Mouse (Mus musculus) limb, embryonic 13.5 days (tissue): ENCODE measurements around the gene Hhip. TPM values are rescaled to one million over a fixed set of nuclear protein-coding genes. Genes with fewer than 3 reads are reported as not detected.

Experiments used
- ATAC-seq: fragments of 200-750 bp; cut with Nextera tagmentation; 2 replicates; pipeline ENCODE4 v1.8.0; 2017; ENCODE audit warnings: low read depth, moderate number of reproducible peaks, moderate TSS enrichment; ENCODE audit not compliant: low FRiP score
- H3K27ac ChIP-seq: fragments of 300-500 bp; sonication (generic); 2 replicates; pipeline ENCODE4 v1.5.1; 2015; ENCODE audit warnings: inconsistent platforms, mild to moderate bottlenecking, moderate library complexity
- H3K27me3 ChIP-seq: fragments of 300-500 bp; sonication (generic); 2 replicates; pipeline ENCODE4 v1.6.1; 2015; ENCODE audit warnings: mild to moderate bottlenecking, inconsistent platforms
- H3K36me3 ChIP-seq: fragments of 300-500 bp; sonication (generic); 2 replicates; pipeline ENCODE4 v1.6.1; 2015; ENCODE audit warnings: inconsistent platforms, mild to moderate bottlenecking, moderate library complexity
- H3K4me1 ChIP-seq: fragments of 300-500 bp; sonication (generic); 2 replicates; pipeline ENCODE4 v1.6.1; 2015; ENCODE audit warnings: inconsistent platforms
- H3K4me2 ChIP-seq: fragments of 300-500 bp; sonication (generic); replicated peaks from 2 replicates; pipeline ENCODE4 v1.6.1; 2015; ENCODE audit warnings: inconsistent platforms, mild to moderate bottlenecking, moderate library complexity
- H3K4me3 ChIP-seq: fragments of 300-500 bp; sonication (generic); 2 replicates; pipeline ENCODE4 v1.5.1; 2015; ENCODE audit warnings: moderate library complexity, mild to moderate bottlenecking, inconsistent platforms
- H3K9ac ChIP-seq: fragments of 300-500 bp; sonication (generic); 2 replicates; pipeline ENCODE4 v1.6.1; 2015; ENCODE audit warnings: mild to moderate bottlenecking, inconsistent platforms
- H3K9me3 ChIP-seq: fragments of 300-500 bp; sonication (generic); 2 replicates; pipeline ENCODE4 v1.6.1; 2016; ENCODE audit warnings: inconsistent platforms
- WGBS: fragments of 180-500 bp; shearing (Covaris S2); methylation state at CpG from one replicate; pipeline ENCODE4 v1.1.7; 2015; 5-methylcytosine and 5-hydroxymethylcytosine counted together
- polyA plus RNA-seq: library from polyadenylated mRNA; unstranded; fragments of >200 nt; fragmentation: Nextera tagmentation; extraction: Ambion mirVana; gene quantifications from 2 replicates; pipeline ENCODE4 v1.2.1, GENCODE M21; 2015

Hhip gene
- 14.0 and 15.9 TPM in 2 replicates for polyA plus RNA-seq

GRCm38 (mm10) chr8:80057198-80058174 is at the start of gene Hhip:
Gene Hhip, minus strand, starts transcription at chr8:80058006.
- H3K4me2 ChIP-seq, result peak within 1 kb of the TSS; percentile 92
- peak within 1 kb of the TSS; percentile 61 for H3K4me3 ChIP-seq
- no peaks in the 10 kb centered on the region for H3K36me3 ChIP-seq
- under 1% methylated on average over 35 of the region's 56 CpGs for WGBS
- H3K9ac ChIP-seq, result peak within 1 kb of the TSS; percentile 73
- H3K27ac ChIP-seq, result 0 out of 2 replicates have a peak within 1 kb of the TSS, but pooled peaks have one; percentile 44
- H3K9me3 ChIP-seq, result no peaks in the 10 kb centered on the region
- peak; percentile 62 for ATAC-seq
- peaks cover 34% of the 10 kb centered on the region for H3K4me1 ChIP-seq
- H3K27me3 ChIP-seq, result peaks cover 30% of the 10 kb centered on the region

- no peaks in the 10 kb centered on the region for H3K4me1 ChIP-seq
- no peaks in the 10 kb centered on the region for H3K36me3 ChIP-seq
- H3K4me2 ChIP-seq, result no peak overlapping the region
- H3K27me3 ChIP-seq, result no peaks in the 10 kb centered on the region
- H3K4me3 ChIP-seq, result no peak overlapping the region
- H3K9me3 ChIP-seq, result no peaks in the 10 kb centered on the region
- H3K9ac ChIP-seq, result no peak overlapping the region
- no peak for ATAC-seq
- WGBS, result 87% methylated on average over 2 of the region's 2 CpGs
- H3K27ac ChIP-seq, result no peak overlapping the region
Measured at GRCm38 (mm10) chr8:80087021-80087420, 29.2 kb upstream of the Hhip start.

DNA sequence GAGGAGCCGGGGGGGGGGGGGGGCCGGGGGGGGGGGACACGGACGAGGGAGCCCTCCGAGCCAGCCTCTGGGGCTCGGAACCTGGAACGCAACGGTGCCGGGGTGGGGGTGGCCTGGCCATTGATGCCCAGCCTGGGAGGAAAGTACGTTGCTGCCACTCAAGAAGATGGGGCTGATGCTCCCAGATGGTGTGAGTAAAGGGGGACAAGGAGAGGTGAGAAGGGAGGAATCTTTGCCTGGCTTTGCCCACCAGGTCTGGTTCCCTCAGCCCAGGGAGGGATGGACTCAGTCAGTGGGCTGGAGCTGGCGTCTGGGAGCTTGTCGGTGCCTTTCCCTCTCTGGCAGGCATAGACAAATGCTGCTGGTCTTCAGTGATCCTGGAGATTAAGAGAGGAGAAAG is 387 bp upstream of the Hhip start:
- H3K9me3 ChIP-seq, result no peaks in the 10 kb centered on the region
- H3K4me2 ChIP-seq, result peak overlapping the region; percentile 92
- H3K9ac ChIP-seq, result 0 out of 2 replicates have a peak overlapping the region, but pooled peaks have one; percentile 48
- H3K27me3 ChIP-seq, result peaks cover 30% of the 10 kb centered on the region
- H3K36me3 ChIP-seq, result no peaks in the 10 kb centered on the region
- ATAC-seq, result peak; percentile 7; the same call in 1 of the 2 replicates
- H3K27ac ChIP-seq, result no peak overlapping the region
- WGBS, result 1% methylated on average over 9 of the region's 12 CpGs
- H3K4me3 ChIP-seq, result peak overlapping the region; percentile 61
- H3K4me1 ChIP-seq, result peaks cover 32% of the 10 kb centered on the region

DNA sequence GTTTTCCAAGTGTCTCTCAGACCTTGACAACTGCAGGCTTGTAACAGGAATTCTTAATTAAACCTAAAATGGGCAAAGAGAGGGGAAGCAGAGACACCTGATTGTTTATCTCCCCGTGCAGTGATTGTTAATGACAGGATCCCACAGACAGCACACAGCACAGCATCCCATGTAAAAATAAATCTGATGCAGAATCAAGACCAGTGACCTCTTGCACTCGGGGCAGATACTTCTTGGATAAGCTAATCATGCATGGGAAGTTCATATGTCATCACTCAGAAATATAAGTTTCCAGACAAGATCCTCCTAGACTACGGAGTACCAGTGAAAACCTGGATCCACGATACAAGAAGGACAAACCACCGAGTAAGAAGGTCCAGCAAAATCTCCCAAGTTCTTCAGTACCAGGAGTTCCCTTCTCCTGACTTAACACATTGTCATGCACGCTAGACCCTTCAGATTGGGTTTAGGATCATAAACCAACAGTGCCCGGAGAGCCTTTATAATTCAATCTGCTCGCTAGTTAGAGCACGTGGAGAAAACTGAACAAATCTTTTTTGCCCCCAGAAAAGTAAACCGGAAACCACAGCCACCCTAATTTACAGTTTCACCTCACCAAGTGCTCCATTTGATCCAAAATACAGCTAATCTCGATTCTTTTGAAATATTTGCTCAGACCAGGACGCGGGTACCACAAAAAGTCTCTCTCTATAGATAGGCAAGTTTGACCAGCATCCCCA is 1.3 kb downstream of the Hhip start:
- 10% methylated on average over 13 of the region's 13 CpGs for WGBS
- Histone ChIP-seq H3K9ac (peak overlapping the region; percentile 73), H3K4me2 (peak overlapping the region; percentile 92), H3K36me3 (no peaks in the 10 kb centered on the region), H3K27ac (no peak overlapping the region), H3K27me3 (peaks cover 34% of the 10 kb centered on the region), H3K4me1 (peaks cover 34% of the 10 kb centered on the region), H3K9me3 (no peaks in the 10 kb centered on the region), H3K4me3 (peak overlapping the region; percentile 61)
- no peak for ATAC-seq

DNA sequence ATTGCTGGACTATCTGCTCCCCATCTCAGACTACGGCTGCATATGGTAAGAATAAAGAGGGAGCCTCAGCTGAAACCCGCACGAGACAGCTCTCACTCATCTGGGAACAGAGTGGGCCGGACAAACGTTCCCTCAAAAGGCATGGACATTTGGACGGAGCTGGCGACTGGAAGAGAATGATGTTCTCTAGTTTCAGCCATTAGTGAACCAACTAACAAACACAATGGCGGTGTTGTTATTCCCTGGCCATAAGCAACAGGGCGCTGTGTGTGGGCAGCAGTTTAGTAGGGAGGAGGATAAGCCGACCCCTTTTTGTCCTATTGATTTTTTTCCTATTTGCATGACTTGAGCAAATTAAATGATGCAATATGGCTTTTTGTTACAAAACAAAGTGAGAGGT is 2.0 kb downstream of the Hhip start:
- peaks cover 39% of the 10 kb centered on the region for H3K27me3 ChIP-seq
- ATAC-seq, result no peak
- H3K4me1 ChIP-seq, result peaks cover 34% of the 10 kb centered on the region
- no peak overlapping the region for H3K27ac ChIP-seq
- WGBS, result 7% methylated on average over 10 of the region's 10 CpGs
- peak overlapping the region; percentile 61 for H3K4me3 ChIP-seq
- H3K9ac ChIP-seq, result peak overlapping the region; percentile 51
- H3K9me3 ChIP-seq, result no peaks in the 10 kb centered on the region
- H3K4me2 ChIP-seq, result peak overlapping the region; percentile 92
- no peaks in the 10 kb centered on the region for H3K36me3 ChIP-seq

- H3K9ac ChIP-seq, result 0 out of 2 replicates have a peak overlapping the region, but pooled peaks have one; percentile 8
- H3K4me3 ChIP-seq, result peak overlapping the region; percentile 61
- H3K36me3 ChIP-seq, result 0 out of 2 replicates have a peak, but pooled peaks cover 2% of the 10 kb centered on the region
- 39% methylated on average over 6 of the region's 6 CpGs for WGBS
- H3K27me3 ChIP-seq, result peaks cover 44% of the 10 kb centered on the region
- no peak overlapping the region for H3K27ac ChIP-seq
- H3K4me1 ChIP-seq, result peaks cover 37% of the 10 kb centered on the region
- ATAC-seq, result no peak
- H3K4me2 ChIP-seq, result peak overlapping the region; percentile 92
- H3K9me3 ChIP-seq, result no peaks in the 10 kb centered on the region
Measured at GRCm38 (mm10) chr8:80055094-80055493, 2.7 kb downstream of the Hhip start.

- H3K9ac ChIP-seq, result no peak overlapping the region
- peak overlapping the region; percentile 46 for H3K4me2 ChIP-seq
- ATAC-seq, result no peak
- H3K9me3 ChIP-seq, result no peaks in the 10 kb centered on the region
- peaks cover 46% of the 10 kb centered on the region for H3K27me3 ChIP-seq
- H3K27ac ChIP-seq, result no peak overlapping the region
- H3K4me3 ChIP-seq, result peak overlapping the region; percentile 14; the same call in 1 of the 2 replicates
- H3K4me1 ChIP-seq, result peaks cover 42% of the 10 kb centered on the region
- WGBS, result 48% methylated on average over 4 of the region's 4 CpGs
- H3K36me3 ChIP-seq, result 0 out of 2 replicates have a peak, but pooled peaks cover 2% of the 10 kb centered on the region
Measured at GRCm38 (mm10) chr8:80054216-80054615, 3.6 kb downstream of the Hhip start.

DNA sequence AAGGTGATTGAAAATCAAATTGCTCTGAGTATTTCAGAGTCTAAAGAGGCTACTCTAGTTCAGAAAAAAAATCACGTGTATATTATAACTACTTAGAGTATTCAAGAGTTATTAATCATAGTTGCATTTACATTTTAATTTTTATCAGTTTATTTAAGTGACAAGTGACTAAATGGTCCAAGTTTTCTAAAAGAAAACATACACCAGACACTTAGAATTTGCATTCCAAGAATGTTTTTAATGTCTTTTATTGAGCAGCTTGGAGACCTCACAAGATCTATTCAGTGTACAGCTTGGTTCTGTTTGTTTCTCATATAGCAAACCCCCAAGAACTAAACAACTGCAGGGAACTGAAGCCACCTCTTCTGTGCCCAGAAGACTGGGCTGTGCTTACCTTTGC is 5.0 kb downstream of the Hhip start:
- Histone ChIP-seq H3K4me2 (no peak overlapping the region), H3K27me3 (peaks cover 44% of the 10 kb centered on the region), H3K9ac (no peak overlapping the region), H3K27ac (no peak overlapping the region), H3K4me3 (no peak overlapping the region), H3K4me1 (peaks cover 45% of the 10 kb centered on the region), H3K36me3 (0 out of 2 replicates have a peak, but pooled peaks cover 2% of the 10 kb centered on the region), H3K9me3 (no peaks in the 10 kb centered on the region)
- ATAC-seq, result no peak
- WGBS, result 69% methylated on average over 1 of the region's 1 CpGs

- H3K36me3 ChIP-seq, result peaks cover 6% of the 10 kb centered on the region
- no peaks in the 10 kb centered on the region for H3K9me3 ChIP-seq
- H3K4me3 ChIP-seq, result no peak overlapping the region
- H3K4me1 ChIP-seq, result peaks cover 38% of the 10 kb centered on the region
- WGBS, result 50% methylated on average over 5 of the region's 5 CpGs
- no peak overlapping the region for H3K4me2 ChIP-seq
- no peak overlapping the region for H3K27ac ChIP-seq
- ATAC-seq, result no peak
- no peak overlapping the region for H3K9ac ChIP-seq
- H3K27me3 ChIP-seq, result peaks cover 38% of the 10 kb centered on the region
Measured at GRCm38 (mm10) chr8:80051494-80051893, 6.3 kb downstream of the Hhip start.

DNA sequence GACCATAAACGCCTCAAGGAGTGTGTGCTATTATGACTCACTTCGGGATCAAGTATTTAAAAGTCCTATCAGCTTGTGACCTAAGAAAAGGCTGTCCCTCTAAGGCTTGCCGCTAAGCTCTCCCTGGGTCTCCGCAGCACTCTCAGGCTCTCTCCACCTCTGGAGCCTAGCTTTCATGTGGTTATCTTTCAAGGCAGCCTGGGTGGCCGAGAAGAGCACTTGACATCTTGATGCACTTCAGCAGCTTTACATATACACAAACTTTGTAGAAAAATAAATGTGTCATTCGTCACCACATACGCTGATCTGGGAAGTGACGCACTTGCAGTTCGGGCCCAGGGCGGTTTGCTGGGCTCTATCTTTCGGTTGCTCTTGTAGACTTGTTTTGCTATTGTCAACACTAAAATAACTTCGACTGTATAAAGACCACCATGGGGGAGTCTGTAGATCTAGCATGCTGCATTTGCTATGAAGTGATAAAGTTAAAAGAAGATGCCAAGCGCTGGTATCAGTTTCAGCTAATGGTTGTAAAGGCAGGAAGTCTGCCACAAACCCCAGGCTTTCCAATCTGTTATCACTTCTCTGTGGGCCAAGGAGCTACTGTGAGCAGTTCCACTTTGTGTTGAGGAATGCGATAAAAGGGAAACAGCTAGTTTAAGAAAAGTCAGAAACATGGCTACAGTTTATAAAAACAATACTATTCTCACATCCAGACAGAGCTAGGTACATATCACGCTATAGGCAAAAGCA is 8.4 kb downstream of the Hhip start:
- Histone ChIP-seq H3K27me3 (peaks cover 24% of the 10 kb centered on the region), H3K9me3 (no peaks in the 10 kb centered on the region), H3K4me3 (no peak overlapping the region), H3K36me3 (peaks cover 6% of the 10 kb centered on the region), H3K27ac (no peak overlapping the region), H3K9ac (no peak overlapping the region), H3K4me2 (no peak overlapping the region), H3K4me1 (peaks cover 29% of the 10 kb centered on the region)
- WGBS, result 59% methylated on average over 15 of the region's 15 CpGs
- no peak for ATAC-seq

DNA sequence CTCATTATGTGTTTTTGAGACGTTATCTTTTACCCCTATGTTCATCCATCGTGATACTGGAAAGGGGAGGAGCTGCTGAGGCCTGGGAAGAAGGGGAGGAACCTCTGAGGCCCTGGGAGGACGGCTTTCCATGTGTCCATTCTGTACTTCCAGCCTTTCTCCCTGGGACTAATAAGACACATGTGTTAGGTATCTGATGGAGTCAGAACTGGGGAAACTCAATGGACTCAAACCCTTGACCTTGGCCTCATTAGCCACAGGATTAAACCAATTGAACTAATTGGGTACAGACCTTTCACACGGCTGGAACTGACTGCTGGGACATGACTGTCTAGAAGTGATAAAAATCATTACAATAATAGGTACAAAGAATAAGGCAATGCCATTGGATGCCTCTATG is 9.6 kb downstream of the Hhip start:
- H3K9me3 ChIP-seq, result no peaks in the 10 kb centered on the region
- no peak overlapping the region for H3K4me3 ChIP-seq
- no peak overlapping the region for H3K4me2 ChIP-seq
- WGBS, result 31% methylated on average over 4 of the region's 4 CpGs
- H3K27ac ChIP-seq, result no peak overlapping the region
- peaks cover 24% of the 10 kb centered on the region for H3K27me3 ChIP-seq
- H3K4me1 ChIP-seq, result peaks cover 17% of the 10 kb centered on the region
- H3K36me3 ChIP-seq, result peaks cover 6% of the 10 kb centered on the region
- no peak overlapping the region for H3K9ac ChIP-seq
- no peak for ATAC-seq
